Mouse (Mus musculus) small intestine, adult 2 months (tissue): ENCODE results near the gene Lef1.

Source experiments
- CTCF ChIP-seq: fragments of 200-500 bp; IDR thresholded peaks from 2 replicates; pipeline ENCODE4 v1.5.1; 2012; ENCODE audit warnings: low read depth, mild to moderate bottlenecking, control low read depth, inconsistent platforms, low read length, moderate library complexity, mixed read lengths; ENCODE audit not compliant: insufficient replicate concordance, insufficient read length; ENCODE audit errors: extremely low read depth
- POLR2A ChIP-seq: fragments of 200-500 bp; IDR thresholded peaks from 2 replicates; pipeline ENCODE4 v1.6.1; 2012; ENCODE audit warnings: low read depth, mild to moderate bottlenecking, control low read depth, inconsistent platforms, low read length, moderate library complexity

DNA sequence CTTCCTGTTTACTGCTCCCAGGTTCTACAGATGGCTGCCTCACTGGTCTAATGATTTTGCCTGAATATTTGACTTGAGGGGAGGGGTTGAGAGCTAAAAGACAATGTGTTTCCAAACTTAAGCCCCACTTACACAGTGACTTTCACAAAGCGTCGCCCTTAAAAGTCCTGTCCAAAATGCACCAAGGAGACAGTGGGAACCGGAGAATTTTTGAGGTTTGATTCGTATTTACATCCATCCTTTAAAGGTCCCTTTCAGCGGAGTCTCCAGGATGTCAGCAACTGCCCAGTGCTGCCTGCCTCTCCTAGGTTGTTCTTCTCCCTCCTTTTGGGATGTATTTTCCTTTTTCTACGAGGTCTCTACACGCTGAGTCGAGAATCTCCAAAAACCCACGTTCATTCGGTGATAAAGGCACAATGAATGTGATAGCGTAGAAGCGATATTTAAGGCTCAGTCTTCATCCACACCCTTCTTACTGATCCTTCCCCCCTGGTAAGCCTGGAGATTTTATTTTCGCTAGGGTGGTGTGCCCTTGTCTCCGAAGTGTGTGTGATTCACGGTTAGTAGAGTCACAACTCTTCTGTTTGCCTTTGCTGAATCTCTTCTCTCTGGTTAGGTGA is 1.1 kb upstream of the Lef1 start:
- TF ChIP-seq CTCF (no peak), POLR2A (no peak)
